Mouse (Mus musculus): ENCODE measurements around the gene Taok3.

DNA sequence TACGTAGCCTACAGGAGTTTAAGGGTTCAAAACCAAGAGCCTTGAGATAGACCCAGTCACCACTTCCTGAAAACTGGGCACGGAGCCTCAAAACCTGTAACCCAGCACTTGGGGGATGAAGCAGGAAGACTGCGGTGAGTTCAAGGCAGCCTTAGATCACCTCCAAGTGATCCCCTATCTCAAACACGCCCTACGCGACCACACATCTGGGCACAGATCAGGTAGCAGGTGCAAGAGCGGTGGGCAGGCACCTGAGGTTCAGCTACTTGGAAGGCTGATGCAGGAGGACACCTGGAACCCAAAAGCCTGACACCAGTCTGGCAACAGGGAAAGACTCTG, 8.2 kb upstream of the Taok3 start:
- TF ChIP-seq CTCF (IDR thresholded peaks at IDR 0.05; ENCODE audit: control insufficient read depth, insufficient read depth, insufficient replicate concordance, low read depth, low read length) (no peak), POLR2A (IDR thresholded peaks at IDR 0.05; ENCODE audit: control insufficient read depth, low read depth, low read length) (no peak)
